Mouse (Mus musculus): ENCODE data around the gene Pmf1. TPM values are rescaled to one million over a fixed set of nuclear protein-coding genes. Genes with fewer than 3 reads are reported as not detected.
A peak's percentile ranks its signal among the peaks of the same experiment; 100 is the strongest.
"Not testable (repeated sequence)": the region's sequence is repeated elsewhere in the genome, so short reads cannot be mapped to it uniquely, and the experiment has no call there.

Gene Pmf1
- polyA plus RNA-seq, 1 experiment from 2014 or later: 70.6 TPM

DNA sequence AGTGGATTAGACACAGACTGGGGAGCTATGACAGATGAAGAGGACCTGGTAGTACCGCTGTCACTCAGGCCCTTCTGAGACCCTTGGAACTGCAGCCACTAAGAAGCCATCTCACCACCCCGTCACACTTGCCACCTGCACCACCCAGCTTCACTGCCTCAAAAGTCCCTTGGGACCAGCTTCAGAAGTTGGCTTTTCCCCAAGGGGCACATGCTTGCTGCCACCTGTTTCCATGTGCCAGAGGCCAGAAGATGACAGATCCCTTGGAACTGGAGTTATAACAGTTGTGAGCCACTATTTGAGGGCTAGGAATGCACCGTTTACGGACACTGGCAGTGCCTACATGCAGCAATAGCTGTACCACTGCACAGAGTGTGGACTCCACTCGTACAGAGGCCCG is 14.8 kb downstream of the Pmf1 start:
- Histone ChIP-seq H3K9ac (ENCODE audit: low read length) (no peak overlapping the region), H3K4me2 (ENCODE audit: low read length) (no peak overlapping the region), H3K9me3 (replicated peaks; ENCODE audit: control insufficient read depth, low read length) (no peaks in the 10 kb centered on the region), H3K27ac (ENCODE audit: low read depth, low read length) (no peak overlapping the region), H3K36me3 (ENCODE audit: control insufficient read depth, insufficient read depth, low read length) (no peaks in the 10 kb centered on the region; the same call in 1 of the 2 replicates), H3K4me1 (ENCODE audit: control insufficient read depth, insufficient read depth, low read length) (no peaks in the 10 kb centered on the region), H3K27me3 (replicated peaks; ENCODE audit: control insufficient read depth, insufficient read depth, low read length) (no peaks in the 10 kb centered on the region), H3K4me3 (ENCODE audit: low read depth, low read length) (no peak overlapping the region)
- ATAC-seq (no peak), DNase-seq (ENCODE audit: low spot score) (no peak)
- WGBS: 94% methylated on average over 6 of the region's 6 CpGs

DNA sequence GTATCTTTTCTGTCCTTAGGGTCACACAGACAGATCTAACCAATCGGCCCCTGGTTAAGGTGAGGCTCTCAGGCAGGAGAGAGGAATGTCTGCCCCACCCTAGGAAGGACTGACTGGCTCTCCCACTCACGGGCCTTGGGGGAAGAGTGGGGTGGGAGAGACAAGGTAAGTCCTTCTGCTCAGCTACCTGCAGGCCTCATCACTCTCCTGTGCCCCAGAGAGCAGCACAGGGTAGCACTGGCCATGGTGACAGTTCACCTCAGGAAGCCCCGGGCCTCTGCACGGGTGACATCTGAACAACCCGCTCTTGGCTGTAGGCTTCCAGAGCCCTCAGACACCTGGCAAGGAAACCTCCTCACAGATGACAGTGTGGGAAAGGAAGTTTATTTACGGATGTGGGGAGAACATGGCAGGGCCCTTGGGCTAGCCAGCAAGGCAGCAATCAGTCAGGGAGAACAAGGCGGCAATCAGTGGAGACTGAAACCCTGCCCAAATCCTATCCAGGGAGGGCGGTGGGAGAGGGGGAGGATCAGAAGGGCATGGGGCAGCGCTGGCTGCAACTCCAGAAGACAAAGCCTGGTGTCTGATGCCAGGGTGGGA is 16.3 kb downstream of the Pmf1 start:
- no peak for ATAC-seq
- H3K27me3 ChIP-seq (replicated peaks; ENCODE audit: control insufficient read depth, insufficient read depth, low read length): no peaks in the 10 kb centered on the region
- WGBS: 93% methylated on average over 9 of the region's 9 CpGs
- H3K4me2 ChIP-seq (ENCODE audit: low read length): no peak overlapping the region
- H3K4me3 ChIP-seq (ENCODE audit: low read depth, low read length): no peak overlapping the region
- no peak for DNase-seq (ENCODE audit: low spot score)
- no peaks in the 10 kb centered on the region; the same call in 1 of the 2 replicates for H3K36me3 ChIP-seq (ENCODE audit: control insufficient read depth, insufficient read depth, low read length)
- no peak overlapping the region for H3K27ac ChIP-seq (ENCODE audit: low read depth, low read length)
- no peaks in the 10 kb centered on the region for H3K9me3 ChIP-seq (replicated peaks; ENCODE audit: control insufficient read depth, low read length)
- H3K4me1 ChIP-seq (ENCODE audit: control insufficient read depth, insufficient read depth, low read length): no peaks in the 10 kb centered on the region
- no peak overlapping the region for H3K9ac ChIP-seq (ENCODE audit: low read length)

DNA sequence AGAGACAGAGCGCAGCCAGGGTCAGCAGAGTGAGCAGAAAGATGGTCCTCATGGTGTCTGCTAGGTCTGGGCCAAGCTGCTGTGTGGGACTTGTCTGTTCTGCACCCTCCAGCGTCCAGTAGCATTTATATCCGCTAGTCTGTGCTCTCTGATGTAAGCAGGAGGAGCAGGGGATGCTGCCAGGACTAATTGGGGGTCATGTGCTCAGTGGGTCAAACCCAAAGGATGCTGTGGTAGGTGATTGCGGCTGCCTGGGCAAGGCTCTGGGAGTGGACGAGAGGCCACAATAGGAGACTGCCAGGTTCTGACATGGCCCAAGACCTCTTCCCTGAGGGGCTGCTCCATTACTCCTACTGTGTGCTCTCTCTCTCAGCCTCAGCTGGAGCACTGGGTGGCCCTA is 25.8 kb downstream of the Pmf1 start, which contains the start of gene Bglap:
TSS of gene Bglap (minus strand) at position 101 of the 400 bp plus-strand sequence.
- ATAC-seq: no peak
- H3K4me1 ChIP-seq (ENCODE audit: control insufficient read depth, insufficient read depth, low read length): no peaks in the 10 kb centered on the region
- WGBS: 82% methylated on average over 5 of the region's 5 CpGs
- no peak within 1 kb of the TSS for H3K9ac ChIP-seq (ENCODE audit: low read length)
- H3K27ac ChIP-seq (ENCODE audit: low read depth, low read length): no peak within 1 kb of the TSS
- H3K4me2 ChIP-seq (ENCODE audit: low read length): no peak within 1 kb of the TSS
- H3K9me3 ChIP-seq (replicated peaks; ENCODE audit: control insufficient read depth, low read length): no peaks in the 10 kb centered on the region
- H3K27me3 ChIP-seq (replicated peaks; ENCODE audit: control insufficient read depth, insufficient read depth, low read length): no peaks in the 10 kb centered on the region
- H3K4me3 ChIP-seq (ENCODE audit: low read depth, low read length): no peak within 1 kb of the TSS
- no peaks in the 10 kb centered on the region for H3K36me3 ChIP-seq (ENCODE audit: control insufficient read depth, insufficient read depth, low read length)
- no peak for DNase-seq (ENCODE audit: low spot score)

DNA sequence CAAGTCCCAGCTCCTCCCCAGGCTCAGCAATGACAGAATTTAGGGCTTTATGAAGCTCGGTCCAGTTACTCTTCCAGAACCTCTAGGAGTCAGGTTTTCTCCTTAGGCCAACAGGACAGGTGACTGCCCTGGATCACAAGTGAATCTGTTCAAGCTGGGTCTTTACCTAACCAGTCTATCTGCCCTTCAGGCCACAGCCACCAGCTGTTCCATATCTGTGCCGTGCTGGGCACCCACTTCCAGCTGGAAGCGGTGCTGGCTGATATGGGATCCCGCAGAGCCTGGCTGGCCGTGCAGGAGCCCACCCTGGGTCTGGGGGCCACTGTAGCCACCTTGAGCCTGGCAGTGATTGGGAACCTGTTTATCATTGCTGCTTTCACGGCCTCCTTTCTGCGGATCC is 27.7 kb downstream of the Pmf1 start:
- not testable (repeated sequence) for H3K36me3 ChIP-seq (ENCODE audit: control insufficient read depth, insufficient read depth, low read length); H3K4me3 ChIP-seq (ENCODE audit: low read depth, low read length); H3K4me1 ChIP-seq (ENCODE audit: control insufficient read depth, insufficient read depth, low read length); DNase-seq (ENCODE audit: low spot score); H3K27ac ChIP-seq (ENCODE audit: low read depth, low read length); H3K9ac ChIP-seq (ENCODE audit: low read length); H3K9me3 ChIP-seq (replicated peaks; ENCODE audit: control insufficient read depth, low read length); H3K27me3 ChIP-seq (replicated peaks; ENCODE audit: control insufficient read depth, insufficient read depth, low read length)
- H3K4me2 ChIP-seq (ENCODE audit: low read length): peak overlapping the region; percentile 45; the same call in 1 of the 2 replicates
- peak; percentile 40 for ATAC-seq
- 38% methylated on average over 1 of the region's 7 CpGs for WGBS

DNA sequence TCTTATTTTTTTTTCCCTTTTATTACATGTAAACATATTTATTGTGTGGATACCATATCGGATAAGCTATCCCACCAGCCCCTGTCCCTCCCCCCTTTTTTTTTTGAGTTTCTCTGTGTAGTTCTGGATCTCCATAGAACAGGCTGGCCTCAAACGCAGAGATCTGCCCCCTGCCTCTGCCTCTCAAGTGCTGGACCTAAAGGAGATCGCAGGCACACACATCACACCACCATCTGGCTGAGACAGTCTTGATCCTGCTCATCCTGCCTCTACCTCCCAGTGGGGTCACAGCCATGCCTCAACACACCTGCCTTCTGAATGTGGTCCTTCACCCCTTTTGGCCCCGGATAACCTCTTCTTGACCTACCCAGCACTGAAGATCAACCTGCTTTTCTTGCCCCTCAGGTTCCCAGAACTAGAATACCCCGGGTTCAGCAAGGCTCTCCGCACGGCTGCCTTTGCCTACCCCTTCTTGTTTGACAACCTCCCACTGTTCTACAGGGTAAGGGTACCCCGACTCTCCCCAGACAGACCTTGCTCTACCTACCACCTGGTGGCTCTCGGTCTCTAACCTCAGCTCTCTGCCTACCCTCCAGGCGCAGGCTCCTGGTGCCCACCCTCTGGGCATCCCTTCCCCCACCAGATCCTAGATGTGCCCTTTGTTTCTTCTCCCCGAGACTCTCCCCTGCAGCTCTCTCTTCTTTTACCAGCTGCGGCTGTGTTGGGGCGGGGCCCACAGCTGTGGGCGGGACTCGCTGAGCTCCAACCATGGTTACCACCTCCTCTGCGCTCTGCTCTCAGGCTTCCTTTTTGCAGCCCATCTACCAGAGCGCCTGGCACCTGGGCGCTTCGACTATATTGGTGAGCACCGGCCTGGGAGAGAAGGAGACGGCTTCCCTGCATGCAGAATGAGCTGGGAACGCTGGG is 28.5 kb downstream of the Pmf1 start:
- H3K9me3 ChIP-seq (replicated peaks; ENCODE audit: control insufficient read depth, low read length); H3K27me3 ChIP-seq (replicated peaks; ENCODE audit: control insufficient read depth, insufficient read depth, low read length); H3K4me1 ChIP-seq (ENCODE audit: control insufficient read depth, insufficient read depth, low read length); H3K4me3 ChIP-seq (ENCODE audit: low read depth, low read length); H3K36me3 ChIP-seq (ENCODE audit: control insufficient read depth, insufficient read depth, low read length): not testable (repeated sequence)
- 0 out of 2 replicates have a peak overlapping the region, but pooled peaks have one; percentile 29 for H3K9ac ChIP-seq (ENCODE audit: low read length)
- H3K27ac ChIP-seq (ENCODE audit: low read depth, low read length): peak overlapping the region; percentile 66
- WGBS: 6% methylated on average over 20 of the region's 22 CpGs
- ATAC-seq (peak; percentile 93), DNase-seq (ENCODE audit: low spot score) (peak; percentile 80)
- H3K4me2 ChIP-seq (ENCODE audit: low read length): peak overlapping the region; percentile 45

DNA sequence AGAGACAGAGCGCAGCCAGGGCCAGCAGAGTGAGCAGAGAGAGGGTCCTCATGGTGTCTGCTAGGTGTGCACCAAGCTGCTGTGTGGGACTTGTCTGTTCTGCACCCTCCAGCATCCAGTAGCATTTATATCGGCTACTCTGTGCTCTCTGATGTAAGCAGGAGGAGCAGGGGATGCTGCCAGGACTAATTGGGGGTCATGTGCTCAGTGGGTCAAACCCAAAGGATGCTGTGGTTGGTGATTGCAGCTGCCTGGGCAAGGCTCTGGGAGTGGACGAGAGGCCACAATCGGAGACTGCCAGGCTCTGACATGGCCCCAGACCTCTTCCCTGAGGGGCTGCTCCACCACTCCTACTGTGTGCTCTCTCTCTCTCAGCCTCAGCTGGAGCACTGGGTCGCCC is 31.5 kb downstream of the Pmf1 start, which contains the start of gene Bglap2:
TSS of gene Bglap2 (minus strand) at position 101 of the 400 bp plus-strand sequence.
- not testable (repeated sequence) for H3K9ac ChIP-seq (ENCODE audit: low read length); DNase-seq (ENCODE audit: low spot score); H3K4me2 ChIP-seq (ENCODE audit: low read length); H3K9me3 ChIP-seq (replicated peaks; ENCODE audit: control insufficient read depth, low read length); H3K27me3 ChIP-seq (replicated peaks; ENCODE audit: control insufficient read depth, insufficient read depth, low read length); H3K27ac ChIP-seq (ENCODE audit: low read depth, low read length); H3K36me3 ChIP-seq (ENCODE audit: control insufficient read depth, insufficient read depth, low read length); H3K4me1 ChIP-seq (ENCODE audit: control insufficient read depth, insufficient read depth, low read length); H3K4me3 ChIP-seq (ENCODE audit: low read depth, low read length); ATAC-seq
- WGBS: 67% methylated on average over 4 of the region's 5 CpGs

DNA sequence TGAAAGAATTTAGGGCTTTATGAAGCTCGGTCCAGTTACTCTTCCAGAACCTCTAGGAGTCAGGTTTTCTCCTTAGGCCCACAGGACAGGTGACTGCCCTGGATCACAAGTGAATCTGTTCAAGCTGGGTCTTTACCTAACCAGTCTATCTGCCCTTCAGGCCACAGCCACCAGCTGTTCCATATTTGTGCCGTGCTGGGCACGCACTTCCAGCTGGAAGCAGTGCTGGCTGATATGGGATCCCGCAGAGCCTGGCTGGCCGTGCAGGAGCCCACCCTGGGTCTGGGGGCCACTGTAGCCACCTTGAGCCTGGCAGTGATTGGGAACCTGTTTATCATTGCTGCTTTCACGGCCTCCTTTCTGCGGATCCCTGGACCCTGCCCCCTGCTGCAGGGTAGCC is 33.5 kb downstream of the Pmf1 start:
- H3K4me3 ChIP-seq (ENCODE audit: low read depth, low read length); H3K4me2 ChIP-seq (ENCODE audit: low read length); H3K4me1 ChIP-seq (ENCODE audit: control insufficient read depth, insufficient read depth, low read length); H3K9me3 ChIP-seq (replicated peaks; ENCODE audit: control insufficient read depth, low read length); DNase-seq (ENCODE audit: low spot score); H3K36me3 ChIP-seq (ENCODE audit: control insufficient read depth, insufficient read depth, low read length); H3K9ac ChIP-seq (ENCODE audit: low read length); H3K27me3 ChIP-seq (replicated peaks; ENCODE audit: control insufficient read depth, insufficient read depth, low read length): not testable (repeated sequence)
- peak; percentile 21 for ATAC-seq
- 0 out of 2 replicates have a peak overlapping the region, but pooled peaks have one; percentile 57 for H3K27ac ChIP-seq (ENCODE audit: low read depth, low read length)
- 26% methylated on average over 5 of the region's 7 CpGs for WGBS

DNA sequence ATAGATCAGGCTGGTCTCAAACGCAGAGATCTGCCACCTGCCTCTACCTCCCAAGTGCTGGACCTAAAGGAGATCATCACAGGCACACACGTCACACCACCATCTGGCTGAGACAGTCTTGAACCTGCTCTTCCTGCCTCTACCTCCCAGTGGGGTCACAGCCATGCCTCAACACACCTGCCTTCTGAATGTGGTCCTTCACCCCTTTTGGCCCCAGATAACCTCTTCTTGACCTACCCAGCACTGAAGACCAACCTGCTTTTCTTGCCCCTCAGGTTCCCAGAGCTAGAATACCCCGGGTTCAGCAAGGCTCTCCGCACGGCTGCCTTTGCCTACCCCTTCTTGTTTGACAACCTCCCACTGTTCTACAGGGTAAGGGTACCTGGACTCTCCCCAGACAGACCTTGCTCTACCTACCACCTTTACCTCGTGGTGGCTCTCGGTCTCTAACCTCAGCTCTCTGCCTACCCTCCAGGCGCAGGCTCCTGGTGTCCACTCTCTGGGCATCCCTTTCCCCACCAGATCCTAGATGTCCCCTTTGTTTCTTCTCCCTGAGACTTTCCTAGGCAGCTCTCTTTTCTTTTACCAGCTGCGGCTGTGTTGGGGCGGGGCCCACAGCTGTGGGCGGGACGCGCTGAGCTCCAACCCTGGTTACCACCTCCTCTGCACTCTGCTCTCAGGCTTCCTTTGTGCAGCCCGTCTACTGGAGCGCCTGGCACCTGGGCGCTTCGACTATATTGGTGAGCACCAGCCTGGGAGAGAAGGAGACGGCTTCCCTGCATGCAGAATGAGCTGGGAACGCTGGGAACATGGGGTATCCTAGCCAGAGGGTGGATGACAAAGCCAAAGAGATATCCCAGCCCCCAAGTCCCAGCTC is 34.1 kb downstream of the Pmf1 start:
- H3K9me3 ChIP-seq (replicated peaks; ENCODE audit: control insufficient read depth, low read length); H3K4me1 ChIP-seq (ENCODE audit: control insufficient read depth, insufficient read depth, low read length); H3K36me3 ChIP-seq (ENCODE audit: control insufficient read depth, insufficient read depth, low read length); H3K9ac ChIP-seq (ENCODE audit: low read length); H3K27me3 ChIP-seq (replicated peaks; ENCODE audit: control insufficient read depth, insufficient read depth, low read length); H3K4me3 ChIP-seq (ENCODE audit: low read depth, low read length): not testable (repeated sequence)
- WGBS: 11% methylated on average over 16 of the region's 19 CpGs
- ATAC-seq (peak; percentile 96), DNase-seq (ENCODE audit: low spot score) (peak; percentile 73)
- Histone ChIP-seq H3K27ac (ENCODE audit: low read depth, low read length) (peak overlapping the region; percentile 57), H3K4me2 (ENCODE audit: low read length) (peak overlapping the region; percentile 22; the same call in 1 of the 2 replicates)
